Mouse (Mus musculus) heart, postnatal 10 days (tissue): ENCODE results near the gene Hspb1. TPM values are rescaled to one million over a fixed set of nuclear protein-coding genes. Genes with fewer than 3 reads are reported as not detected.

Source experiments
- DNase-seq, 2 experiments: peaks; one replicate each; pipeline ENCODE4 v3.0.0; 2021
- intact Hi-C: fragments of 180-260 bp; cut with DNase I; formaldehyde crosslinking; loops from one replicate; pipeline ENCODE4 v1.15.1; 2025
- total RNA-seq, 2 experiments: library from RNA; stranded (reverse); gene quantifications; 2 replicates each; pipeline ENCODE4 v1.2.3; 2021

Gene Hspb1
- total RNA-seq, 2 experiments from 2014 or later, result 304 to 329 TPM

DNA sequence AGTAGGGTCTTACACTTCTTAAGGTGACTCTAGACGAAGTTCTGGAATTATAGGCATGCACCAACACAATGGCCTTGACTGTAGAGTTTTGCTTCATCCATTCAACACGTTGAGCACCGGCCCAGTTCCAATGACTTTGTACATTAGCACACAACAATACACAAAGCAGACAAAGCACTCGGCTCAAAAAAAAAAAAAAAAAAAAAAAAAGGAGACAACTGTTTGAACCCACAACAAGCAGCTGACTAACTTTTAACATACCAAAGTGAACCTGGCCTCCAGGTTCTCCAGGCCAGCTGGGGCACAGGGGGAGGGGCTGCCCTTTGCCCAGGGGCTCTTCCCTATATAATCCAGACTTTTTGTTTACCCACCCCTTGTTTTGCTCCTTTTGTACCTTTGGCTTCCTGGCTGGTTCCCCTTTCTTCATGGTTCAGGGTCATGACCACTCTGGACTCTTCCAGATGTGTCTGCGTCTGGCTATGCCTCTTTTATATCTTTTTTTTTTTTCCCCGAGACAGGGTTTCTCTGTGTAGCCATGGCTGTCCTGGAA lies 48.0 kb downstream of the Hspb1 start:
- DNase-seq, result no peak
- intact Hi-C loops, result loop anchor here (1.0 to 2.0 kb wide), 2 partner anchors 21 to 31 kb away; no protein-coding TSS in a partner anchor

Other genes starting within 250 kb of the Hspb1 start
- 10 to 100 TPM; 62.8 to 72.0 TPM for gene Por, start 217.9 kb upstream of the Hspb1 start, total RNA-seq
- gene Tmem120a, start 143.5 kb upstream of the Hspb1 start, total RNA-seq, result 10 to 100 TPM; 10.0 to 17.4 TPM
- not detected for gene Styxl1, start 109.5 kb upstream of the Hspb1 start, total RNA-seq
- gene Mdh2, start 109.4 kb upstream of the Hspb1 start, total RNA-seq, result 1,000 to 10,000 TPM; 1,661 to 1,664 TPM
- under 1 TPM; 0.24 to 0.25 TPM for gene Srrm3, start 81.0 kb upstream of the Hspb1 start, total RNA-seq
- 100 to 1,000 TPM; 321 to 334 TPM for gene Ywhag, start 46.7 kb downstream of the Hspb1 start, total RNA-seq
- 1 to 10 TPM in 1 of 2 experiments, under 1 TPM in 1; 0.43 to 1.4 TPM for gene Ssc4d, start 86.6 kb downstream of the Hspb1 start, total RNA-seq
- not detected for gene Zp3, start 92.2 kb downstream of the Hspb1 start, total RNA-seq
- 10 to 100 TPM in 1 of 2 experiments, 1 to 10 TPM in 1; 9.5 to 10.7 TPM for gene Dtx2, start 106.9 kb downstream of the Hspb1 start, total RNA-seq
- 10 to 100 TPM; 18.0 to 32.2 TPM for gene Upk3b, start 150.6 kb downstream of the Hspb1 start, total RNA-seq
- gene Upk3bl, start 166.6 kb downstream of the Hspb1 start, total RNA-seq, result not detected
- 1 to 10 TPM; 5.5 to 6.3 TPM for gene Rasa4, start 196.0 kb downstream of the Hspb1 start, total RNA-seq
- 10 to 100 TPM; 63.9 to 80.0 TPM for gene Polr2j, start 228.7 kb downstream of the Hspb1 start, total RNA-seq
- 1 to 10 TPM; 7.0 to 7.7 TPM for gene Lrwd1, start 248.2 kb downstream of the Hspb1 start, total RNA-seq
- 1 to 10 TPM; 6.1 to 7.1 TPM for gene Alkbh4, start 248.2 kb downstream of the Hspb1 start, total RNA-seq